Mouse (Mus musculus) cerebellum, postnatal 25 days (tissue): ENCODE measurements around the gene Trim28.
A peak's percentile ranks its signal among the peaks of the same experiment; 100 is the strongest.

ENCODE experiments used
- DNase-seq, 2 experiments: peaks; one replicate each; pipeline ENCODE4 v3.0.0; 2021; ENCODE audit warnings: mixed read lengths in 2 of 2

Gene Trim28

DNA sequence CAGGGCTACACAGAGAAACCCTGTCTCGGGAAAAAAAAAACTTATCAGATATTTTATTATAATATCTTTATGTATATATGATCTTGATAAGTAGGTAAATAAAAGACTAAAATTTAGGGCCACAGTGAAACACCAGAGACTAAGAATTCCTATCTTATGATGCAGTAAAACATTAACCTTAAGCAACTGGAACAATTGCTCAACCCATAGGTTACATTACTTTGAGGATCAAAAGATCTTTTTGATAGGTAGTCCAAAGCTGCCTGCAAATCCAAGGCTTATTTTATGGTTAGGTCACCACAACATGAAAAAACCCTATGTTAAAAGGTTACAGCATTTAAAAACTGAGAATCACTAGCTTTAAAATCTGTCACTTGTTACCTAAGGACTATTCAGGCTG is 2.7 kb downstream of the Trim28 start:
- DNase-seq: no peak

DNA sequence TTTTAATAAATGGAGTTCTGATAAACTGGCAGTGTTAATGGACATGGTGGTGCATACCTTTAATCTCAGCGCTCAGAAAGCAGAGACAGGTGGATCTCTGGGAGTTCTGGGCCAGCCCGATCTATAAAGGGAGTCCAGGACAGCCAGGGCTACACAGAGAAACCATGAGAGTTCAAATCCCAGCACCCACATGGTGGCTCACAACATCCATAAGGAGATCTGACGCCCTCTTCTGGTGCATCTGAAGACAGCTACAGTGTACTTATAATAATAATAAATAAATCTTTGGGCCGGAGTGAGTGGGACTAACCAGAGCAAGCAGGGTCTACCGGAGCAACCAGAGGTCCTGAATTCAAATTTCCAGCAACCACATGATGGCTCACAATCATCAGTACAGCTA is 4.5 kb downstream of the Trim28 start:
- no peak for DNase-seq

DNA sequence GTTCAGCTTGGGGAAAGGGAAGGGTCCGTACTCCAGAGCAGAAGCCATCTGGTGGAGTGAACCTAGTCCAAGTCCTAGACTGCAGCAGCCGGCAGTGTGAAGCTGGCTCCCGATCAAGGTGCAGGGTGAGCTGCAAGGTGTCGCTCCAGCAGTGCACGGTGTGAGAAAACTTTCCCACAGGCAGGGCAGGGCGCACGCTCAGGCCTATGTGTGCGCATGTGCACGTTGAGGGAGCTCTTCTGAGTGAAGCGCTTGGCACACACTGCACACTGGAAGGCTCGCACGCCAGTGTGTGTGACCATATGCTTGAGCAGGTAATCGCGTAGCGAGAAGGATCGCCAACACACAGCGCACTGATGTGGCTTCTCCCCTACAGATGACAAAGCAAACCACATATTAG is 7.1 kb downstream of the Trim28 start:
- DNase-seq: peak; percentile 43 to 61

DNA sequence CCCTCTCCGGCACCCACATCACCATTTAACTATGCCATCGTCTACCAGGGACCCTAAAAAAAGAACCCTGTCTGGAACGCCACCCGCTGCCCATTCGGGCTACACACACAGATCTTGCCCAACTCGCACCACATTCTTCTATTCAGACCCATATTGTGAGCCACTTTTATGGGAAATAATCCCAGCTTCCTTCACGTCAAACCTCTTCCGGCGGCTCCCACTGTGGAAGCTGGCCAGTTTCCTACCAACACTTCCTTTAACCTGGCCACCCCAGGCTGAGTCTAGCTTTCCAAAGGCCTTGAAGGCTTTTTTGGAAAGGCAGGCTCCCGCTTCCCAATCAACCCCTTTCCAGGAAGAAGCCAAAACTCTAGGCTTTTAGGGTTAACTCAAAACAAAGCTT is 7.6 kb downstream of the Trim28 start:
- no peak for DNase-seq

DNA sequence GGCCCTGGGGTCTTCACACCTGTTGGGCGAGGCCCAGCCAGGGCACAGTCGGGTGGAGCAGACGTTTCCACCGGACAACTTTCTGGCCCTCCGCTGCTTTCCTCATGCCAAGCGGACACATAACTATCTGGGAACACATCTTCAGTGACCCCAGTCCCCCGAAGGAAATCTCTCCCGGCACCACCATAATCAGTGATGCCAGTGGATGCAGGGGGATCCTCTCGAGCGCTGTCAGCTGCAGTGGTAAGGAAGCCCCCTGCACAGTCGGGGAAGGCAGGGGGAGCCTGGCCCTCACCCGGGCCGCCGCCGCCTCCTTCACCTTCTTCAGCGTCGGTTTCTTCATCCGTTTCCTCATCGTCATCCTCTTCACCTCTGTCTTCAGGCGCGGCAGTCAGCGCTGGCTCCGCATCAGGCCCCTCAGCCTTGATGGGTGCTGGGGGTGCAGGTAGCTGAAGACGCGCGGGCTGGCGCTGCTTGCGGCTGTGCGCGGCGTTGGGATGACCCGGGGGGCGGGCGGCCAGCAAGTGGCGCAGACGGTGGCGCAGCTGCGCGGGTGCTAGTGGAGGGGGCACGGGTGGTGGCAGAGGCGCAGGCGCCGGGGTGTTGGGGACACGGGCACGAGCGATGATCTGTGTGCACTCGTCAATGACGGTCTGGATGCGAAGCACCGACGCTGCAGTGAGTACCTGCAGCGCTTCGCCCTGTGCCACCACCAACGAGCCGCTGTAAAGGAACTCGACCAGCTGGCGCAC is 8.6 kb downstream of the Trim28 start:
- peak in 1 of 2 experiments; percentile 32 for DNase-seq

DNA sequence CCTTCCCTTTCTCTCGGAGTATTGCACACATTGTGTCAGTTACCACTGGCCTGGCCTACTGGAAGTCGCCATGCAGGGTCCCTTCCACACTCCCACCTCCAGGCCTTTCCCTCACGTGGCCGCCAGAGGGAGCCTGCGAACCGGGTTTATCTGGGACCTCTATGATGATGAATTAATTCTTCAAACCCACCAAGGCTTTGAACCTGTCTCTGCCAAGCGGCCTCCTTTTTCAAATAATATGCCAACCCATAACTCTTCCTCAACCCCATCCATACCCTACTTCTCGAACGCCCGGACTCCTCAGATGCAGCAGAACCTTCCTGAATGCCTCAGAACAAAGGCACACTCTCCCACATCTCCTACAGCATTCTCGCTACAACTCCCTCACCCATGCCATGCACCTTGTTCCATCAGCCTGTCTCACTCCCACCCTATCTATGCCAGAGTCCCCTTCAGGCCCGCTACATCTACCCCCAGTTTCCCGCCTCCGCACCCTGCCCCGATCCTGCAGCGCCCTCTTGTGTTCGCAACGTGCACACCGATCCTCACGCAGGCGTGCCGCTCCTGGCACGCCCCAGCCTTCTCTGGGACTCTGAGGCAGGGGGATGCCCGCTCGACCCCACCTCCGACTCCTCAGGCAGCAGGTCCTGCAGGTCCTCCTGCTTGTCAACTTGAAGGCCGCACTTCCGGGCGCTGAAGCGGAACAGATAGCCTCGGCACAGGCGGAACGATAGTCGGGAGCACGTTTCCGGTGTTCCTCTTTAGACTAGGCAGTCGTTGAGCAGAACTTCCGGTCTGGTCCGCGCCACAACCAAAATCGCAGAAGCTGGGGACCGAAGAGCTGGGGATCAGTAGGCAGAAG is 10.5 kb downstream of the Trim28 start:
- DNase-seq: peak; percentile 93 to 95

DNA sequence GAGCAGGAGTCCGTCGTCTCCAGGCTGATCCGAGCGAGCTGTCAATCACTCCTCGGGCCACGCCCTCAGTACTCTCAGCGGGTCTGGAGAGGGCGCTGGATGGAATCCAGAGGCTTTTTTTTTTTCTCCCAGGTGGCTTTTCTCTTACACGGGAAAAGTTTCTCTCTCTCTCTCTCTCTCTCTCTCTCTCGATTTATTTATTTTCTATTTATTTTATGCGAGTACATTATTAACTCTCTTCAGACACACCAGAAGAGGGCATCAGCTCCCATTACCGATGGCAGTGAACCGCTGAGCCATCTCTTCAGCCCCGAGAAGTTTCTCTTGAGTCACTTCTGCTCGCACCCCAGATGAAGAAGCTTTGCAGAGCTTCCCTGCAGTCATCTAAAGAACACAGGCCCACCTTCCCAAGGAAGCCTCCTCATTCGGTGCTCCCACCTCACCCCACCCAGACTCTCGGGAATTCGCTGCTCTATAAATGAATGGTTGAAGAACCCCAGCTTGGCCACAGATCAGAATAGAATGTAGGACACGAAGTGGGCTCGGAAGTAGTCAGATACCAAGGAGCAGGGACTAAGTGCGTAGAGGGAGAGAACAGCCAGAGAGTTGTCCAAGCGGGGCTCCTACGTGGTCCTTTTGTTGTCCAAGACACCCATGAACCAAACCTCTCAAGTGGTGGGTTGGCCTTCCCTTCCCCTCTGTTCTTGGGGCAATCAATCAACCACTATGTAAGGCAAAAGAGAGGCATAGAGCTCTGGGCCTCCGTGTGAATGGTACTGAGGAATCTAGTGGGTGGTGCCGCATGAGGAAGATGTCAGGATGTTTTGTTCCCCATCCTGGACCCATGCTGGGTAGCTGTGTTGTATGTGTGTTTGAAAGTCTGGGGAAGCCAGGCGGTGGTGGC is 11.3 kb downstream of the Trim28 start, which contains the start of gene Zbtb45:
Gene Zbtb45 (minus strand): TSS at position 30 of the 904 bp plus-strand sequence.
- peak in 1 of 2 experiments; percentile 34 for DNase-seq

DNA sequence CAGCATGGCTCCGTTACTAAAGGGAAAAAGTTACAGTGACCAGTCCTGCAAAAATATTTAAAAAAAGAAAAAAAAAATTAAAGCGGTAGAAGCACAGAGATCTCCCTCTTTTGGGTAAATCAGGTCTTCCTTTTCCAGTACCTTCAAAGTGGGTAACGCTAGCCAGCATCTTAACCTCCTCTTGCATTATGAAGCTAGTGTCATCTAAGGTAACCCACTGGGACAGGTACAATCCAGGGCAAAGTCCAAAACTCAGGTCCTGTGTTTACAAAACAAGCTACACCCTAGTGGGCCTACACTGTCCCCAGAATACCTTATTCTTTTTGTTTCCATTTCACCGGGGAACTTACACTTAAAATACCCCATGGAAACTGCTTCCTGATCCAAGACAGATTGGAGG is 14.8 kb downstream of the Trim28 start:
- DNase-seq: no peak

DNA sequence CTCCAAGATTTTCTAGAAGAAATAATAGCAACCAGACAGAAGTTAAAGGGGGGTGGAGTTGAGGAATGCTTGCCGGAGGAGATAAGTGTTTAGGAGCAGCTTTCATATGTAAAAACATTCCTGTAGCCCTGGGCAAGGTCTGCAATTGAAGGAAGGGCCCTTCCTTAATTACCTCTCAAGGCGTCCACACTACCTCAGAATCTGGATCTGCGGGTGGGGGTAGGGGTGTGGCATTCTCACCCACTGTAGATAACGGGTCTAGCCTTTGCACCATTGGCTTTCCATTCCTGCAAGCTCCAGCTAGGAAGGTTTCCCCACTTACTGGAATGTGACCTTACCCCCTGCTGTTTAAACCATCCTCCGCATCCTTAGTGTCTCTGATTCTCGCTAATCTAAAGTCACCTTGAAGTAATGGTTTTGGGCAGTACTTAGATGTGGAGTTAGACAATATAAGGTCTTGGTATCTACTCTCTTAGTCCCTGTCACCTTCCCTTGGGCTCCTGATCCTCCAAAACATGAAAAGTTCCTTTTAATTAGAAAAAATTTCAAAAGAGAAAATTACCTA is 15.4 kb downstream of the Trim28 start:
- no peak for DNase-seq

DNA sequence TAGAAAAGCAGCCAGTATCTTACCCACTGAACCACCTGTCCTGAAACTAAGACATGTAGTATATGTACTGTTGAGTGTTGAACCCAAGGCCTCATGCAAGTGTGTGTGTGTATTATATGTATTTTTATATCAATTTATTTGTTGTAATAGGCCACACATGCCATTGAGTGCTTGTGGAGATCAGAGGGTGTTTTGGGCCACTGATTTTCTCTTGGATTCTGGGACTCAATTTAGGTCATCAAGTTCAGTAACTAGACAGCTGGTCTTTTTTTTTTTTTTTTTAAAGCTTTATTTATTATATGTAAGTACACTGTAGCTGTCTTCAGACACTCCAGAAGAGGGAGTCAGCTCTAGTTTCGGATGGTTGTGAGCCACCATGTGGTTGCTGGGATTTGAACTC is 16.3 kb downstream of the Trim28 start:
- DNase-seq: no peak

DNA sequence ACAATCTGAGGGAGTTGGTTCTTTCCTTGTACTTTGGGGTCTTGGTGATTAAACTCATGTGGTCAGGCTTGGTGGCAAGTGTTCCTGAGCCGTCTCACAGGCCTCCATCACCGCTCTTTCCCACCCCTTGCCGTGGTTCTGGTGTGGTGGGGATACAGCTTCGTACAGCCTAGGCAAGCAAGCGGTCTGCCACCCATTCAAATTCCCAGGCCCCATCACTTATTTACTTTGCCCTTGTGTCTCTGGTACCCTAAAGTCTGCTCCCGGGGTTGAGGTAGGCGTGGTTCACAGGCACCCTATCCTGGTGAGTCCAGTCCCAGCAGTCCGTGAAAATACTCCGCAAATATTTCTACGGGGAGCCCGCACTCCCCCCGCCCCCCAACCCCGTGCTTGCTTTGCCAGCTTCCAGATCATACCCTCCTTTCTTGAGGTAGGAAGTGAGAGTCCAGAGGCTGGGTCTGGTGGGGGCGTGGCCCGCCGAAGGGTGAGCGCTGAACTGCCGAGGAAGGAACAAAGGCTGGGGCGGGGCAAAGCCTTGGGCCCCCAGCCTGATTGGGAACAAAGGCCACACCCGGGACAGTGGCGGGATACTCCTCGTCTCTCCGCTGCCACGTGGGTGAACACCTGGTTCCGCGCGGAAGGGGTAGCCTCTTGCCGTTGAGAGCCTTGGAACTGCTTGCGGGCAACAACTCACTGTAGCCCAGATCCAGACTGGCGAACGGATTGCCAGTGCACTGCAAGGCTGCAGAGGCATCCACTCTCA is 24.0 kb downstream of the Trim28 start:
- peak; percentile 38 to 64 for DNase-seq

DNA sequence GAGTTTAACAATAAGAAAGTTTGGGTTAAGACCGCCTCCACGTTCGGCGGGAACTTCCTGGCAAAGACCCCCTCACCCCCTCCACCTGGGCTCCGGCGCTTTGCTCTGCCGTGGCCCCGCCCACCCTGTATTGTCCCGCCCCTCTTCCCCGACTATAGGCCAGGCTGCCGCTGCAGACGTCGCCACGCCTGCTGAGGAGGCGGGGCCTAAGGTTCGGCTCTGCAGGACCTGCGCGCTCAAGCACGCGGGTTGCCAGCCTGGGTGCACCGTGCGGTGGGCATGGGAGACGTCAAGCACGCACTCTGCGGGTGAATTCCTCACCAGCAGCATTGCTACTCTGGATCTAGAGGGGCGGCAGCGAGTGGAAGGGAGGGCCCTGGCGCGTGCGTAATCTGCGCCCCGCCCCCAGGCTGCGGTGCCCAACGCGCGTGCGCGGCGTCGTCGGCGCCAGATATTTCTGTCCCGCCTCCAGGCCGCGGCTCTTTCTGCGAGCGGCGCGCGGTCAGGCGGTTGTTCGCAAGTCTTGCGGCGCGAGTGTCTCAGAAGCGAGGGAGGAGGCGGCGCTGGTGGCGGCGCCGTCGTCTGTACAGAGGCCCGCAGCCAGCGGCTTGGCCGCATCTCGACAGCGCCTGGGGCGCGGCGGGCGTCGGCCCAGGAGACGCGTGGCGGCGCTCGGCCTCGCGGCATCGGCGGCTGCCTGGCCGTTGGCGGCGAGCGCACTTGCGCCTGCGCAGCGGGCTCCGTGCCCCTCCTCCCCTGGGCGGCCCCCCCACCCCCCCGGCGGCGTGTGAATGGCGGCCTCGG is 25.2 kb downstream of the Trim28 start:
- peak; percentile 97 to 99 for DNase-seq

DNA sequence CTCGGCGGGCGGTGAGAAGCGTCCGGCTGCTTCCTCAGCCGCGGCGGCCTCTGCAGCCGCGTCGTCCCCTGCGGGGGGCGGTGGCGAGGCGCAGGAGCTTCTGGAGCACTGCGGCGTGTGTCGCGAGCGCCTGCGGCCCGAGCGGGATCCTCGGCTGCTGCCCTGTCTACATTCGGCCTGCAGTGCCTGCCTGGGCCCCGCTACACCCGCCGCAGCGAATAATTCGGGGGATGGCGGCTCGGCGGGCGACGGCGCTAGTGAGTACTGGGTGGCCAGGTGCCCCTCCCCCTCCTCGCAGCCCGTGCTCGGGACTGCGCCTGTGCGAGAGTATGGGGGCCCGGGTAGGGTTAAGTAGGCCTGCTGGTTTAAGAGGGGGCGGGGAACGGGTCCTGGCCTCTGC is 25.9 kb downstream of the Trim28 start:
- peak; percentile 83 to 91 for DNase-seq

DNA sequence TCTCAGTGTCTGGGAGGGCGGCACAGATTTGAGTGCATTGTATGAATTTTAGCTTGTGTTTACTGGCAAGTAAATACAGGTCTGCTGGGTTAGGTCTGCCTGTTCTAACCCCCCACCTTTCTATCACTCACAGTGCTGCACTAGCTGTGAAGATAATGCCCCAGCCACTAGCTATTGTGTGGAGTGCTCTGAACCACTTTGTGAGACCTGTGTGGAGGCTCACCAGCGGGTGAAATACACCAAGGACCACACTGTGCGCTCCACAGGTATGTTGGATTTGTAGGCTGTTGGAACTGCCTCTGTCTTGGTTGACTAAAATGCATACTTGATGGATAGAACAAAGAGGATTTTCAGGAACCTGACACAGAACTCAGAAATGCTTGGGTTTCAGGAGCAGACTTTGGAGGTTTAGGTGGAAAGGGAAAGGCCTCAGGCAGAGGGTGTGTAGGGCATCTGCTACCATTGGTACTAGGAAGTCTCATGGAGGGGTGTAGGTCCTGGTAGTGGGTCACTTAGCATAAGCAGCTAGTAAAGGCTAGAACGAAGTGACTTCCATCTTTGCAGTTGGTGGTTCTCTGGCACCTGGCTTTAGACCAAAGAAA is 26.7 kb downstream of the Trim28 start:
- no peak for DNase-seq

DNA sequence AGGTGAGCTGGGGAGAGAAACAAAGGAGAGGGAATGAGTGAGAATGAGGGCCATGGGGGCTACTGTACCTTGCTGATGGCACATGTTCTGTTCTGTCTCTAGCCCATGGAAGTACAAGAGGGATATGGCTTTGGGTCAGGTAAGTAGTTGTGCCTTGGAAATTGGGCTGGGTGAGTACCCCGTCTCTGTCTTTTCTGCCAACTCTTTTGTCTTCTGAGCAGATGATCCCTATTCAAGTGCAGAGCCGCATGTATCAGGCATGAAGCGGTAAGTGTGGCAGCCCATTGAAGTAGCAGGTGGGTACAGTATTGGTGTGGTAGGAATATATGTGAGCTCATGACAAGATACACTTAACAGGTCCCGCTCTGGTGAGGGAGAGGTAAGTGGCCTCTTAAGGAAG is 30.1 kb downstream of the Trim28 start:
- no peak for DNase-seq

DNA sequence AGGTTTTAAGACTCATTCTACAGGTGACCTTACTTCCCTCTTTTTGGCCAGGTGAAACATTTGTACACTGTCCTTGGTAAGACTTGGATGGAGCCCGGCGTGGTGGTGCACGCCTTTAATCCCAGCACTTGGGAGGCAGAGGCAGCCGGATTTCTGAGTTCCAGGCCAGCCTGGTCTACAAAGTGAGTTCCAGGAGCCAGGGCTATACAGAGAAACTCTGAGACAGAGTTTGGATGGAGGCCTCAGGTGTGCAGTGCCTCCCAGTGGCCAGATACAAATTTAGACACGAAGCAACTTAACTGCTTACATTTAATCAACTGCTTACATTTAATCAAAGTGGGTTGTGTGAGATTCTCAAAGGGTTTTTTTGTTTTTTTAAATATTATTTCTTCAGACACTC is 32.2 kb downstream of the Trim28 start:
- peak; percentile 18 to 45 for DNase-seq

DNA sequence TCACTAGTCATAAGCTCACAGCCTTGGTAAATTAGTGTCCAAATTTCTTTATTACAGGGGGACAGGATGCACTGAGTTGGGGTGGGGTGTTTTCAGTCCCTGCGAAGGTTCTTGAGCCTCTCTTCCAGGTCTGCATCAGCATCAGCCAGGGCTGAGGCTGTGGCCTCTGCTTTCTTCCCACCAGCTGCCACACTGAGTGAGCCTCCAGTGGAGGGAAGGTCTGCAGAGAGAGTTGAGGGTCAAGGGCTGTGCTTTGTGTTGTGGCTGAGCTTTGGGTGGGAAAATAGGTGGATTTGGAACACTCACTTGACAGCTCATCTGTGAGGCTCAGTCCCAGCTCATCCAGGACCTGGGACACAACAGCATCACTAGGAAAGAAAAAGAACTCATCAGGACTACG is 33.1 kb downstream of the Trim28 start:
- DNase-seq: no peak

DNA sequence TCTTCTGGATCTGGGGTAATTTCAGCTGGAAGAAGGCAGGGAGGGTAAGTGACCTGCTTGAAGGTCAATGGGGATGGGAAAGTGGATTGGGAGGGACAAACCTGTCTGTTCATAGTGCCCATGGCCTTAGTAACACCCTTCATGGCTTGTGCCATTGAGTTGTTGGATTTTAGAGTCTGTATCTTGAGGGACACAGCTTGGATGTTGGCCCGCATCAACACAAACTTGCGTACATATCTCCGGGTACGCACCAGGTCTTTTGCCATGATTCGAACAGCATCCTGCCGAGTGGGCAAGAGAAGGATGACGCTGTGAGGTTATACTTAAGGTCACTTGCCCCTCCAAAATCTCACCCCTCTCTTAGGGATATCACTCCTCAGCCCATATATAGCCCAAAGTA is 33.6 kb downstream of the Trim28 start:
- DNase-seq: peak in 1 of 2 experiments; percentile 9

DNA sequence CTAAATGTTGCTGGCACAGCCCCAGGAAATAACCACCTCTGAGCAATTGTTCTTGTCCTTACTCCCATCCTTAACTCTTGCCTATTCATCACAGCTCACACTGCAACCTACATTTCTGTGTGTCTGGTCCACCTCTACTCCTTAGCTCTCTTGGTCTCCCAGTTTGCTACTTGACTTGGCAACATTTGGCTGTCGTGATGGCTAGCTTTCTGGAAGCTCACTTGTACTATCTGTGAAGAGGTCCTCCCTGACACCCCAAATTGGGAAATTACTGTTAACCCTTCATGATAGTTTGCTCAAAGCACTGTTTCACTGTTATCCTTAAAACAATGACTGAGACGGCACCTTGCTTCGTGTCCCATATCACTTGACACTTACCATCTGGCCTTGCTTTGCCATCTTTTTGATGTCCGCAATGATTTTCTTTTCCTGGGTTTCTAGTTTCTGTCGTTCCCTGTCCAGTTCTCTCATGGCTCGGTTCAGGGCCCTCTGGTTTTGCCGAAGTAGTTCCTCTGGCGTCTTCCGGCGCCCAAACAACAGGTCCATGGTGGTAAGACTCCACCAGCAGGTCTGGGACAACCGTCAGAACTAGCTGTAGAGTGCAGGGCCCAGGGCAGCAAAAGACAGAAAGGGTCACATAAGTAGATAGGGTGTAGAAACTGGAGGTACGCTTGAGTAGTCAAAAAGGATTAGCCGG is 34.7 kb downstream of the Trim28 start:
- DNase-seq: peak in 1 of 2 experiments; percentile 21
